Mouse (Mus musculus): ENCODE data around the gene Naxd.

- TF ChIP-seq POLR2A (IDR thresholded peaks at IDR 0.05; ENCODE audit: control insufficient read depth in 1 of 2, insufficient read depth in 1 of 2, low read depth in 1 of 2, low read length in 2 of 2, poor library complexity in 1 of 2), result no peak
- no peak for TF ChIP-seq CTCF (IDR thresholded peaks at IDR 0.05 in 2 of 3, conservative IDR thresholded peaks at IDR 0.05 in 1 of 3; ENCODE audit: control insufficient read depth in 1 of 3, insufficient read depth in 1 of 3, low read depth in 2 of 3, low read length in 3 of 3, poor library complexity in 1 of 3, severe bottlenecking in 1 of 3)
- no peak for TF ChIP-seq ETS1 (IDR thresholded peaks at IDR 0.05; ENCODE audit: low read depth, low read length)
- TF ChIP-seq TBP (IDR thresholded peaks at IDR 0.05; ENCODE audit: low read depth, low read length), result no peak
These were observed 33.2 kb upstream of the Naxd start for GRCm38 (mm10) chr8:11463889-11464706.

All from MEL (cell line).